Mouse (Mus musculus) thymus, adult 2 months (tissue): ENCODE results near the gene Ddx27.

Source experiments
- CTCF ChIP-seq: fragments of 200-500 bp; IDR thresholded peaks from 2 replicates; pipeline ENCODE4 v1.5.1; 2012; ENCODE audit warnings: mild to moderate bottlenecking, control low read depth, low read length, moderate library complexity, borderline replicate concordance; ENCODE audit not compliant: control insufficient read depth, poor library complexity, insufficient read depth; ENCODE audit errors: extremely low read depth
- POLR2A ChIP-seq: fragments of 200-500 bp; IDR thresholded peaks from 2 replicates; pipeline ENCODE4 v1.6.1; 2012; ENCODE audit warnings: mild to moderate bottlenecking, low read length, control low read depth, moderate library complexity; ENCODE audit not compliant: control insufficient read depth, poor library complexity, insufficient read depth; ENCODE audit errors: extremely low read depth

GRCm38 (mm10) chr2:167055386-167055785, 40.4 kb downstream of the Ddx27 start:
- TF ChIP-seq CTCF = no peak
- TF ChIP-seq POLR2A = no peak
